In the genomic region with DNA sequence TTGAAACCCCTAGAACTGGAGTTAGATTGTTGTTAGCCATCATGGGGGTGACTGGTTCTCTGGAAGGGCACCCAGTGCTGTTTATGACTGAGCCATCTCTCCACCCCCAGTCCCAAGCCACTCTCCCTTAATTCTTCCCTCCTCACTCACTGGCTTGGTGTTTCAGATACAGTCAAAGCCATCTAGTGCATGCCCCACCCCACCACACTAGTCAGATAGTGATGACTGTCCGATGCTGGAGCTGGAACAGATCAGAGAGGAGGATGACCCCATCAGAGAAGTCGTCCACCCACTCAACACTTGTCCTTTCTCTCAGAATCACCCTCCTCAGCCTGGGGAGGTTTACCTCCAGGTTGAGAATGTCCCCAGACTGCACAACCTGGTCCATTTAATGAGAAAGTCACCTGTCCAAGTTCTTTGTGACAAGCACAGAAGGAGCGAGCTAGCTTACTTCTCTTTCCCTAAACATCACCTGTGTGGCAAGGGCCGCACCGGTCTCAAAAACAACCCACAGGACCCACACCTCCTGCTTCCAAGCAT, we compare ENCODE assay signal across 11 mouse cellular contexts. TPM values are rescaled to one million over a fixed set of nuclear protein-coding genes. Genes with fewer than 3 reads are reported as not detected.
DNase-seq lines count a peak whose midpoint lies in the region; ATAC-seq and TF ChIP-seq lines count a peak whose summit lies in the region.
"Had no signal": no experiment of that assay in that cellular context is flagged by ENCODE, and none has a peak within 500 bp of the region (broad histone marks: within the 10 kb centered on the region; RNA-seq: fewer than 3 reads in every experiment).

No protein-coding gene starts in this region.

- TF ChIP-seq CTCF in lung, postnatal 0 days (IDR thresholded peaks at IDR 0.05), result no peak

- peak overlapping the region; percentile 77 to 93 for H3K4me3 ChIP-seq in heart, embryonic 14.5 days (ENCODE audit: control insufficient read depth in 1 of 2, insufficient read depth in 1 of 2, low read depth in 1 of 2, low read length in 2 of 2)
- H3K4me3 ChIP-seq in lung, postnatal 0 days (ENCODE audit: low read depth, low read length), result peak overlapping the region; percentile 88
- peak overlapping the region; percentile 85 for H3K4me3 ChIP-seq in heart, embryonic 15.5 days
- peak overlapping the region; percentile 41; the same call in 1 of the 2 replicates for H3K4me3 ChIP-seq in neural tube, embryonic 15.5 days (replicated peaks)
- H3K4me3 ChIP-seq: erythroblast, embryonic 14.5 days had no signal

- H3K4me1 ChIP-seq in heart, embryonic 14.5 days (ENCODE audit: control insufficient read depth in 2 of 2, insufficient read depth in 2 of 2, low read length in 2 of 2), result peaks cover 53 to 66% of the 10 kb centered on the region in 2 experiments
- peaks cover 35% of the 10 kb centered on the region for H3K4me1 ChIP-seq in lung, postnatal 0 days (ENCODE audit: insufficient read depth, low read depth, low read length)
- peaks cover 64% of the 10 kb centered on the region for H3K4me1 ChIP-seq in heart, embryonic 15.5 days (replicated peaks)
- peaks cover 18% of the 10 kb centered on the region for H3K4me1 ChIP-seq in neural tube, embryonic 15.5 days

- TF ChIP-seq EP300 in lung, postnatal 0 days (IDR thresholded peaks at IDR 0.05), result no peak

- H3K9ac ChIP-seq in heart, embryonic 14.5 days (ENCODE audit: low read length), result peak overlapping the region; percentile 98
- peak overlapping the region; percentile 97 for H3K9ac ChIP-seq in lung, postnatal 0 days (replicated peaks; ENCODE audit: low read depth)
- H3K9ac ChIP-seq in heart, embryonic 15.5 days, result peak overlapping the region; percentile 95
- H3K9ac ChIP-seq in neural tube, embryonic 15.5 days (replicated peaks), result no peak overlapping the region

- H3K27me3 ChIP-seq in heart, embryonic 14.5 days (ENCODE audit: control insufficient read depth, insufficient read depth, low read length), result no peaks in the 10 kb centered on the region
- H3K27me3 ChIP-seq in lung, postnatal 0 days (replicated peaks; ENCODE audit: insufficient read depth, low read length), result no peaks in the 10 kb centered on the region
- H3K27me3 ChIP-seq in heart, embryonic 15.5 days, result no peaks in the 10 kb centered on the region
- peaks cover 70% of the 10 kb centered on the region for H3K27me3 ChIP-seq in neural tube, embryonic 15.5 days (replicated peaks)

- H3K9me3 ChIP-seq in heart, embryonic 14.5 days (ENCODE audit: control insufficient read depth, low read length), result no peaks in the 10 kb centered on the region
- H3K9me3 ChIP-seq in lung, postnatal 0 days (ENCODE audit: low read length), result no peaks in the 10 kb centered on the region
- H3K9me3 ChIP-seq in heart, embryonic 15.5 days (replicated peaks), result no peaks in the 10 kb centered on the region
- no peaks in the 10 kb centered on the region for H3K9me3 ChIP-seq in neural tube, embryonic 15.5 days (replicated peaks)

- peaks cover 39% of the 10 kb centered on the region for H3K36me3 ChIP-seq in heart, embryonic 14.5 days (ENCODE audit: control insufficient read depth, insufficient read depth, low read length)
- H3K36me3 ChIP-seq in lung, postnatal 0 days (ENCODE audit: insufficient read depth, low read length), result no peaks in the 10 kb centered on the region
- H3K36me3 ChIP-seq in heart, embryonic 15.5 days, result peaks cover 6% of the 10 kb centered on the region; the same call in 1 of the 2 replicates
- no peaks in the 10 kb centered on the region for H3K36me3 ChIP-seq in neural tube, embryonic 15.5 days

- DNase-seq in heart, adult 8-10 months (ENCODE audit: low spot score), result no peak
- no peak for DNase-seq in lung, postnatal 0 days (ENCODE audit: low spot score)
- no peak for DNase-seq in lung, postnatal 14 days
- DNase-seq in natural killer cell, adult 2 months (ENCODE audit: low spot score in 2 of 2), result no peak
- no peak for DNase-seq in ovary, postnatal 36 days (ENCODE audit: low spot score)
- DNase-seq: gastrocnemius, postnatal 25 days; spleen, adult 18-20 months had no signal

- peak overlapping the region; percentile 90 to 98 for H3K27ac ChIP-seq in heart, embryonic 14.5 days (replicated peaks in 1 of 2; ENCODE audit: control insufficient read depth in 1 of 2, insufficient read depth in 1 of 2, low read depth in 2 of 2, low read length in 2 of 2)
- peak overlapping the region; percentile 99 for H3K27ac ChIP-seq in lung, postnatal 0 days (ENCODE audit: low read length)
- peak overlapping the region; percentile 98 for H3K27ac ChIP-seq in heart, embryonic 15.5 days
- H3K27ac ChIP-seq in neural tube, embryonic 15.5 days (replicated peaks), result no peak overlapping the region

- 44% methylated on average over 5 of the region's 5 CpGs for WGBS in heart, embryonic 14.5 days
- WGBS in lung, postnatal 0 days, result 40% methylated on average over 5 of the region's 5 CpGs
- 50% methylated on average over 5 of the region's 5 CpGs for WGBS in heart, embryonic 15.5 days
- WGBS in neural tube, embryonic 15.5 days, result 91% methylated on average over 5 of the region's 5 CpGs

- no peak for ATAC-seq in heart, embryonic 14.5 days (ENCODE audit: insufficient number of reproducible peaks, insufficient read depth, low FRiP score, low read depth)
- no peak for ATAC-seq in lung, postnatal 0 days
- no peak for ATAC-seq in heart, embryonic 15.5 days (replicated peaks; ENCODE audit: insufficient number of reproducible peaks, insufficient read depth, low FRiP score, low read depth)
- no peak for ATAC-seq in neural tube, embryonic 15.5 days (ENCODE audit: low FRiP score)

- H3K4me2 ChIP-seq in heart, embryonic 14.5 days (ENCODE audit: low read length), result peak overlapping the region; percentile 71
- H3K4me2 ChIP-seq in lung, postnatal 0 days (replicated peaks; ENCODE audit: low read depth, low read length), result peak overlapping the region; percentile 80
- H3K4me2 ChIP-seq in heart, embryonic 15.5 days, result peak overlapping the region; percentile 67
- H3K4me2 ChIP-seq in neural tube, embryonic 15.5 days, result peak overlapping the region; percentile 60

RNA-seq across cellular contexts. Expression of a gene that starts 2.7 kb away (rescaled TPM):
- 200 and 204 TPM in 2 replicates for polyA plus RNA-seq in heart, embryonic 14.5 days (2014; fragmentation: Nextera tagmentation; extraction: Ambion mirVana)
- 100 to 1,000 TPM; 190 to 247 (median 212) TPM for total RNA-seq in heart, adult 8-10 months (2022)
- 692 and 736 TPM in 2 replicates for polyA plus RNA-seq in lung, postnatal 0 days (2015; fragmentation: Nextera tagmentation; extraction: Ambion mirVana)
- 429 and 457 TPM in 2 replicates for polyA plus RNA-seq in heart, embryonic 15.5 days (2015; fragmentation: Nextera tagmentation; extraction: Ambion mirVana)
- polyA plus RNA-seq in neural tube, embryonic 15.5 days (2015; fragmentation: Nextera tagmentation; extraction: Ambion mirVana), result 45.6 and 73.4 TPM in 2 replicates

RNA-seq across cellular contexts. Expression of a gene that starts 28.6 kb away (rescaled TPM):
- 51.8 and 53.3 TPM in 2 replicates for polyA plus RNA-seq in heart, embryonic 14.5 days (2014; fragmentation: Nextera tagmentation; extraction: Ambion mirVana)
- 100 to 1,000 TPM in 1 of 4 experiments, 10 to 100 TPM in 3; 76.6 to 108 (median 91.0) TPM for total RNA-seq in heart, adult 8-10 months (2022)
- 100 and 120 TPM in 2 replicates for polyA plus RNA-seq in lung, postnatal 0 days (2015; fragmentation: Nextera tagmentation; extraction: Ambion mirVana)
- 50.6 and 60.8 TPM in 2 replicates for polyA plus RNA-seq in heart, embryonic 15.5 days (2015; fragmentation: Nextera tagmentation; extraction: Ambion mirVana)
- 57.9 and 66.9 TPM in 2 replicates for polyA plus RNA-seq in neural tube, embryonic 15.5 days (2015; fragmentation: Nextera tagmentation; extraction: Ambion mirVana)

RNA-seq across cellular contexts. Expression of a gene that starts 41.3 kb away (rescaled TPM):
- polyA plus RNA-seq in heart, embryonic 14.5 days (2014; fragmentation: Nextera tagmentation; extraction: Ambion mirVana), result 54.8 and 57.2 TPM in 2 replicates
- 100 to 1,000 TPM in 1 of 4 experiments, 10 to 100 TPM in 3; 85.0 to 100 (median 88.9) TPM for total RNA-seq in heart, adult 8-10 months (2022)
- 51.3 and 57.2 TPM in 2 replicates for polyA plus RNA-seq in lung, postnatal 0 days (2015; fragmentation: Nextera tagmentation; extraction: Ambion mirVana)
- 54.1 and 54.4 TPM in 2 replicates for polyA plus RNA-seq in heart, embryonic 15.5 days (2015; fragmentation: Nextera tagmentation; extraction: Ambion mirVana)
- 150 and 167 TPM in 2 replicates for polyA plus RNA-seq in neural tube, embryonic 15.5 days (2015; fragmentation: Nextera tagmentation; extraction: Ambion mirVana)
